Mouse (Mus musculus): Measurements from ENCODE around the gene Chn2.

DNA sequence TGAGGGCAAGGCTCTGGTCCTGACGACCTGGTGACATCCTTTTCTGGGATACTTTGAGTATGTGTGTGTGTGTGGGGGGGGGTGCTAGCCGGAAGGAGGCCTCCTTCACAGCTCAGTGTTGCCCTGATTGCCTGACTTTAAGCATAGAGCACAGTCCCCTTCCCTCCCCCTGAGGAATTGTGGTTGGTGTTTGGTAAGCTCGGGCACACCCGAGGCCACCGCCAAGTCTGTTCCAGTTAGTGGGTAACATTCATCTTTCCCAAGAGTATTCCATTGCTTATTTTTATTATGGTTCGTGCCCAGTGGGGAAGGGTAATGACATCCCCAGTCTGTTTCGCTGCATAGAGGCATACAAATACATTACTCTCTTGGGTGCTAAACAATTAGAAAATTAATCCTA lies 172.6 kb downstream of the Chn2 start:
- TF ChIP-seq POLR2A (IDR thresholded peaks at IDR 0.05; ENCODE audit: low read depth, low read length) (no peak), CTCF (conservative IDR thresholded peaks at IDR 0.05; ENCODE audit: insufficient read depth, insufficient read length, low read depth, low read length) (no peak)

Measured in kidney, adult 2 months (tissue).